Mouse (Mus musculus): Measurements from ENCODE around the gene Pde4c. TPM values are rescaled to one million over a fixed set of nuclear protein-coding genes. Genes with fewer than 3 reads are reported as not detected.

Pde4c gene
- polyA plus RNA-seq, 2 experiments, result 0.74 to 1.6 TPM

DNA sequence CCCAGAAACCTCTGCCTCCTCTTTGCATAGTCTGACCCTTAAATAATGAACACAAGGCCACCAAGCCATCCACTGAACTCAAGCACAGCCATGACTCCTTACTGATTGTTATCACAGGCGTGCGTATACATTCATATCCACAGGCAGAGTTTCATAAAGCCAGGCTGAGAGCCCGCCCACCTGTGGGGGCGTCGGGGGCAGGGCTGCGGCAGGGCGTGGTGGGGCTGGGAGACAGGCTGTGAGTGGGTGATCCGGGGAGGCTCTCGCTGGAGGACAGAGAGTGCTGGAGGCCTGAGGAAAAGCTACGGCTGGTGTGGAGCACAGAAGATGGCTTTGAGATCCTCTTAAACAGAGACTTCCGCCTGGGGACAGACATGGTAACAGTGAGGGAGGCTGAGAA, 56.6 kb downstream of the Pde4c start:
- Histone ChIP-seq H3K4me1 (replicated peaks; ENCODE audit: control insufficient read depth in 2 of 2, insufficient read depth in 2 of 2, low read length in 1 of 2) (peaks cover 10 to 14% of the 10 kb centered on the region in 2 experiments; a peak in 3 of 4 replicates), H3K27me3 (ENCODE audit: control insufficient read depth, insufficient read depth, low read length) (no peaks in the 10 kb centered on the region), H3K9ac (replicated peaks) (no peak overlapping the region), H3K4me3 (ENCODE audit: insufficient read depth in 1 of 2, low read depth in 2 of 2, low read length in 2 of 2) (no peak overlapping the region), H3K9me3 (ENCODE audit: control insufficient read depth, low read length) (no peaks in the 10 kb centered on the region), H3K36me3 (replicated peaks; ENCODE audit: control insufficient read depth, insufficient read depth, low read depth) (peaks cover 14% of the 10 kb centered on the region), H3K4me2 (ENCODE audit: low read depth) (no peak overlapping the region), H3K27ac (no peak overlapping the region)
- DNase-seq (ENCODE audit: low read depth in 3 of 3, low spot score in 3 of 3) (no peak), ATAC-seq (ENCODE audit: insufficient read depth) (no peak)
- no peak for TF ChIP-seq EP300 (IDR thresholded peaks at IDR 0.05; ENCODE audit: low read depth)
- no peak for TF ChIP-seq CTCF (IDR thresholded peaks at IDR 0.05; ENCODE audit: low read depth)
- 56% methylated on average over 11 of the region's 11 CpGs for WGBS (ENCODE audit: insufficient replicate concordance)

- no peak overlapping the region for H3K27ac ChIP-seq
- H3K9ac ChIP-seq (replicated peaks), result no peak overlapping the region
- ATAC-seq (ENCODE audit: insufficient read depth) (no peak), DNase-seq (ENCODE audit: low read depth in 3 of 3, low spot score in 3 of 3) (no peak)
- H3K4me3 ChIP-seq (ENCODE audit: insufficient read depth in 1 of 2, low read depth in 2 of 2, low read length in 2 of 2), result no peak overlapping the region
- 86% methylated on average over 25 of the region's 25 CpGs for WGBS (ENCODE audit: insufficient replicate concordance)
- no peaks in the 10 kb centered on the region for H3K27me3 ChIP-seq (ENCODE audit: control insufficient read depth, insufficient read depth, low read length)
- no peak for TF ChIP-seq CTCF (IDR thresholded peaks at IDR 0.05; ENCODE audit: low read depth)
- TF ChIP-seq EP300 (IDR thresholded peaks at IDR 0.05; ENCODE audit: low read depth), result no peak
- no peak overlapping the region for H3K4me2 ChIP-seq (ENCODE audit: low read depth)
- H3K9me3 ChIP-seq (ENCODE audit: control insufficient read depth, low read length), result no peaks in the 10 kb centered on the region
- H3K36me3 ChIP-seq (replicated peaks; ENCODE audit: control insufficient read depth, insufficient read depth, low read depth), result peaks cover 11% of the 10 kb centered on the region
- H3K4me1 ChIP-seq (replicated peaks; ENCODE audit: control insufficient read depth in 2 of 2, insufficient read depth in 2 of 2, low read length in 1 of 2), result peaks cover 10 to 18% of the 10 kb centered on the region in 2 experiments
Observed at GRCm38 (mm10) chr8:70786291-70787050, 63.0 kb downstream of the Pde4c start.

DNA sequence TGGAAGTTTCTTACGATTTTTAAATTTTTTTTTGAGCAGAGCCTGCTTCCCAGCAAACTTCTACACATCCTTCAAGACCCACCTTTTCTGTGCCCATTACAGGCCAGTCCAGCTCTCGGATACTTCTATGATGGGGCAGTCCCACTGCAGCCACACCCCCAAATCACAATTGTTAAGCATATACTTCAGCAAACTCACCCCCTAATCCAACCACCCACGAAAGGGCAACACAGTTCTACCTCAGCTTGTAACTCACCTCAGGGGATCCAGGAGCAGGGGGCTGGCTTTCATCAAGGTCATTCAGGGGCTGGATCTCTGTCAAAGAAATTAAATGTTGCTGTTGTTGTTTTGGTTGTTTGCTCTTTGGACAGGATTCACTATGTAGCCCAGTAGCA, 63.5 kb downstream of the Pde4c start:
- Histone ChIP-seq H3K9me3 (ENCODE audit: control insufficient read depth, low read length) (no peaks in the 10 kb centered on the region), H3K36me3 (replicated peaks; ENCODE audit: control insufficient read depth, insufficient read depth, low read depth) (peaks cover 11% of the 10 kb centered on the region), H3K4me3 (ENCODE audit: insufficient read depth in 1 of 2, low read depth in 2 of 2, low read length in 2 of 2) (no peak overlapping the region), H3K27ac (no peak overlapping the region), H3K4me1 (replicated peaks; ENCODE audit: control insufficient read depth in 2 of 2, insufficient read depth in 2 of 2, low read length in 1 of 2) (peaks cover 15 to 23% of the 10 kb centered on the region in 2 experiments), H3K4me2 (ENCODE audit: low read depth) (no peak overlapping the region), H3K9ac (replicated peaks) (no peak overlapping the region), H3K27me3 (ENCODE audit: control insufficient read depth, insufficient read depth, low read length) (no peaks in the 10 kb centered on the region)
- TF ChIP-seq EP300 (IDR thresholded peaks at IDR 0.05; ENCODE audit: low read depth) (no peak), CTCF (IDR thresholded peaks at IDR 0.05; ENCODE audit: low read depth) (no peak)
- no peak for DNase-seq (ENCODE audit: low read depth in 3 of 3, low spot score in 3 of 3)
- WGBS (ENCODE audit: insufficient replicate concordance), result 73% methylated on average over 3 of the region's 3 CpGs
- ATAC-seq (ENCODE audit: insufficient read depth), result no peak

DNA sequence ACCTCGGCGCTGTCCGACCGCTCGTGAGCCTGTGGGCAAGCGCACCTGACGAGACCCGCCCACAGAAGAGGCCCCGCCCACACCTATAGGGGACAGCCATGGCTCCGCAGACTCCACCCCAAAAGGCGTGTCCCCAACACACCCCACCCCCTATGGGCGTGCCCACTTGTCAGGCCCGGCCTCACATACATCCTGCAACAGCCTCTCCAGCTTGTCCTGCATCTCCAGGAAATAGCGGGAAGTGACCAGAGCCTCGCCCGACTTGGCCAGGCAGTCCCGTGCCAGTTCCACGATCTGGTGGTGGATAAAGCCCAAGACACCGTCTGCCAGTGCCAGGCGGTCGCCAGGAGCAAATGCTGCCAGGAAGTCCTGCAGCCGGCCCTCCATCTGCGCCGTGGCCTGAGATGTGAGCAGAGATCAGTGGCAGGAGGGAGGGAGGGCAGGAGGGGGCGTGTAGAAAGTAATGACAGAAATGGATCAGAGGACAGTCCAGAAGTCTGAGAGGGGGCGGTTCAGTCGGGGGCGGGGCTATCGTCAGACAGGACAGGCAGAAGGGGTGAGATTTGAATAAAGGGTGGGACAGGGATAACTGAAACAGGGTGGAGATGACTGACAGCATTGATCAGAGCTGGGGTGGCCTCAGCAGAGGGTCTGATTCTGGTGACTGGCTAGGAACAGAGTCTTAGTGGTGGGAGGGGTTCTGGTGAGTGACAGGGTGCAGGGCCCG, 64.6 kb downstream of the Pde4c start:
- Histone ChIP-seq H3K36me3 (replicated peaks; ENCODE audit: control insufficient read depth, insufficient read depth, low read depth) (peaks cover 10% of the 10 kb centered on the region), H3K27me3 (ENCODE audit: control insufficient read depth, insufficient read depth, low read length) (no peaks in the 10 kb centered on the region), H3K9ac (replicated peaks) (no peak overlapping the region), H3K4me1 (replicated peaks; ENCODE audit: control insufficient read depth in 2 of 2, insufficient read depth in 2 of 2, low read length in 1 of 2) (peaks cover 17 to 30% of the 10 kb centered on the region in 2 experiments), H3K4me2 (ENCODE audit: low read depth) (no peak overlapping the region), H3K9me3 (ENCODE audit: control insufficient read depth, low read length) (no peaks in the 10 kb centered on the region), H3K27ac (no peak overlapping the region), H3K4me3 (ENCODE audit: insufficient read depth in 1 of 2, low read depth in 2 of 2, low read length in 2 of 2) (no peak overlapping the region)
- WGBS (ENCODE audit: insufficient replicate concordance), result 69% methylated on average over 30 of the region's 30 CpGs
- TF ChIP-seq EP300 (IDR thresholded peaks at IDR 0.05; ENCODE audit: low read depth) (no peak), CTCF (IDR thresholded peaks at IDR 0.05; ENCODE audit: low read depth) (no peak)
- DNase-seq (ENCODE audit: low read depth in 3 of 3, low spot score in 3 of 3), result no peak
- no peak for ATAC-seq (ENCODE audit: insufficient read depth)

DNA sequence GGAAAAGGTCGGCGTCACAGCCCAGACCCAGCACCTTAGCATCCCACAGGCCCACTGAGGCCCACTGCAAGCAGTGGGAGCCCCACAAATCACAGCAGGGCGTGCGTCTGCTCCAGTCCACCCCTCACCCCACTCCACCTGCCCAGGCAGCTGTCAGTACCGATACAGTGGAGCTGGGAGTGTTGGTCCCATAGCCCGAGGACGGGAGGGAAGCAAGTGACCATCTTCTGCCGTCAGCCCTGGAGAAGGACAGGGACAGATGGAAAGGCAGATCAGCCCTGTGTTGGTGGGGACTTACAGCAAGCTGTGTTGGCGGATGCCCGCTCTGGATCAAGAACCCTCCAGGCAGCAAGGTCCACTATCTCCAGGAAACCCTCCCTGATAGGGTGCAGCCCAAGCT, 65.5 kb downstream of the Pde4c start:
- Histone ChIP-seq H3K4me3 (ENCODE audit: insufficient read depth in 1 of 2, low read depth in 2 of 2, low read length in 2 of 2) (no peak overlapping the region), H3K9me3 (ENCODE audit: control insufficient read depth, low read length) (no peaks in the 10 kb centered on the region), H3K27ac (no peak overlapping the region), H3K36me3 (replicated peaks; ENCODE audit: control insufficient read depth, insufficient read depth, low read depth) (peaks cover 8% of the 10 kb centered on the region), H3K27me3 (ENCODE audit: control insufficient read depth, insufficient read depth, low read length) (no peaks in the 10 kb centered on the region), H3K9ac (replicated peaks) (no peak overlapping the region), H3K4me2 (ENCODE audit: low read depth) (no peak overlapping the region), H3K4me1 (replicated peaks; ENCODE audit: control insufficient read depth in 2 of 2, insufficient read depth in 2 of 2, low read length in 1 of 2) (peaks cover 17 to 33% of the 10 kb centered on the region in 2 experiments)
- ATAC-seq (ENCODE audit: insufficient read depth) (no peak), DNase-seq (ENCODE audit: low read depth in 3 of 3, low spot score in 3 of 3) (no peak)
- no peak for TF ChIP-seq CTCF (IDR thresholded peaks at IDR 0.05; ENCODE audit: low read depth)
- TF ChIP-seq EP300 (IDR thresholded peaks at IDR 0.05; ENCODE audit: low read depth), result no peak
- WGBS (ENCODE audit: insufficient replicate concordance), result 80% methylated on average over 10 of the region's 10 CpGs

Measured in liver, embryonic 14.5 days (tissue).